Mouse (Mus musculus): Measurements from ENCODE around the gene Olfr275. TPM values are rescaled to one million over a fixed set of nuclear protein-coding genes. Genes with fewer than 3 reads are reported as not detected.
"Not testable (repeated sequence)": the region's sequence is repeated elsewhere in the genome, so short reads cannot be mapped to it uniquely, and the experiment has no call there.

The Olfr275 gene
- total RNA-seq (2021): not detected
- long read RNA-seq, experiment 1: 0 reads
- long read RNA-seq, experiment 2: 0 reads

DNA sequence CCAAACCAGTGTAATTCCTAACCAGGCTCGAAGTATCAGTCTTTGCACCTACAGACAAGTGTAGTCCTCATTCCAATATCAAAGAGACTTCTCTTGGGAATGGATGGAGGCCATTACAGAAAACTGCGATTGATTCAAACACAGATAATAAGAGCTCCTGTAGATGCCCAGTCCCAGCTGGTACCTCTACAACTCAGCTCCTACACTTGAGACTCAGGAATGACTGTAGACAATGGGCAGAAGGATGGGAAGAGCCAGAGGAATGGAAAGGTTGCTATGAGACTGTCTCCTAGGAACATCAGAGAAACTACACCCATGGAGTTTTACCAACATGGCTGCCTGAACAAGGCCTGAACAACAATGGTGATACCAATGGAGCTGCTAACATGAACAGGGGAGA is at the start of gene Olfr275:
Gene Olfr275 (plus strand): TSS at position 301 of the 400 bp plus-strand sequence.
- DNase-seq: no peak

DNA sequence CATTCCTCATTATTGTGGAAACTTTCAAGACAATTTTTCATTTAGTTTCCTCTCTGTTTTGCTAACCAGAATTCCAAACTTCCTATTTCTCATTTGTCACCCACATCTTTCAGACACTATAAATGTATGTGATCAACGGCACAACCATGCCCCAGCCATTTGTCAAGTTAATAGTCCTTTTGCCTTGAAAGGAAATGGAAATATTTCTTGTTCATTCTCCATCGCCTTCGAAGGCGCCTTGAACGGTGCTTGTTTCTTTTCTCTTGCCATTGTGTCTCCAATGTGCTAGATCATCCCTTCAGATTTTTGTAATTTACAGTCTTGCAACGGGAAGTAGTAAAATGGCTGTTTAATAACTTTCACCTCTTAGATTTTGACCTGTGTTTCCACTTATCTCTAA is 48.8 kb upstream of the Olfr275 start:
- no peak for DNase-seq

DNA sequence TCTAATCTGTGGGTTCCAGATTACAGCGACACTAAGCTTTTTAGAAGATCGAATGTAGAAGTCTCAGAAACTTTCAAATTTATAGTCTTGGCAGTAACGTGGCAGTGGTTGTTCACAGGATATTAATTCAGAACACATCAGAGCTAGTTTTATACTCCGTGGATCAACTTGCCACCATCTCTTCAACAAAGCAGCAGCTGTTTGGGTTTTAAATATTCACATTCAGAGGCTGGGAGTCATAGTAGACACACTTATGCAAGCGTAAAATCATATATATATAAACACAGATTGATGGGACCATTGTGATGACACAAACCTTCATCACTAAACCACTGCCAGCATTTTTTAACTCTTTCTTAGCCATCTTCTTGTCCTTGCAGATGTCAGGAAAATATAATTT is 42.2 kb upstream of the Olfr275 start:
- DNase-seq: no peak

DNA sequence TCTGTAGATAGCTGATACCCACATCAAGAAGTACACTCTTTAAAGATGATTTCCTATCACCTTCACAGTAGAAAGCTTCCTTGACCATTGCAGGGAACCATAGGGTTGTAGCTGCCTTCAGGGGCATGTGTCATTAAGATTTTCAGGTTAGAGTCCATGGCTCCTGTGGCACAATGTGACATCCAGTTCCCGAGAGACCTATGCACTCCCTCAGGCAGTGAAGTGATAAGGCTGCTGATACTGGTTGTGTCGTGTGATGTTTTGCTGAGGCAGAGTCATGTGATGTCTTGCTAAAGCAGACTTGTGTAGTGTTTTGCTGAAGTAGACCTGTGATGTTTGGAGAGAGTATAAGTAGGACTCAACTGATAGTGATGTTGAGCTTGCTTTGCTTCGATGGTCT is 14.4 kb upstream of the Olfr275 start:
- no peak for DNase-seq

- no peak for DNase-seq
Measured at GRCm38 (mm10) chr4:52811871-52812270, 2.5 kb upstream of the Olfr275 start.

DNA sequence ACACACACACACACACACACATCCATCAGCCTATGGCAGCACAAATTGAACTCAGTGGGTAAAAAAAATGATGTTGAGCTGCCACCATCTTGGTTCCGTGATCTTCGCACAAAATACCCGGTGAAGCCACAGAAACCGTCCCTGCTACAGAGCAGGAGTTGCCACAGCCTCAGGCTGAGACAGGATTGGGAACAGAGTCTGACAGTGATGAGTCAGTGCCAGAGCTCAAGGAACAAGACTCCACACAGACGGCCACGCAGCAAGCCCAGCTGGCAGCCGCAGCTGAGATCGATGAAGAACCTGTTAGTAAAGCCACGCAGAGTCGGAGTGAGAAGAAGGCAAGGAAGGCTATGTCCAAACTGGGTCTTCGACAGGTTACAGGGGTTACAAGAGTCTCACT is 7.0 kb downstream of the Olfr275 start:
- no peak for DNase-seq

DNA sequence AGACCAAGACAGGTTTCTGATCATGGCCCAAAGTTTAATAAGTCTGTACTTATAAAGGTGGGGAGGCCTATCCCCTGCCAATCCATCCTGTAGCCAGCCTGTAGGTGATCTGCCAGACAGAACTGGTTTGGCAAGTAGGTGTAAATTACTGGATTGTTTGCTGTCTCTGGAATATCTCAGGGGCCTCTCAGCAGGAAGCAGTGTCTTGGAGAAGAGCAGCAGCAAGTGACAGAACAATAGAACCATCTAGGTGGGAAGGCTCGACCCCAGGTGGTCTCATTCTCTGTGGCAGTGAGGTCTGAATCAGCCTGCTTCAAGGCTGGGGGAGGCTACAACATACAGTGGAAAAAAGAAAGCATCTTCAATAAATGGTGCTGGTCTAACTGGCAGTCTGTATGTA is 31.0 kb downstream of the Olfr275 start:
- not testable (repeated sequence) for DNase-seq

GRCm38 (mm10) chr4:52849039-52849635 is 34.7 kb downstream of the Olfr275 start:
- no peak for DNase-seq

DNA sequence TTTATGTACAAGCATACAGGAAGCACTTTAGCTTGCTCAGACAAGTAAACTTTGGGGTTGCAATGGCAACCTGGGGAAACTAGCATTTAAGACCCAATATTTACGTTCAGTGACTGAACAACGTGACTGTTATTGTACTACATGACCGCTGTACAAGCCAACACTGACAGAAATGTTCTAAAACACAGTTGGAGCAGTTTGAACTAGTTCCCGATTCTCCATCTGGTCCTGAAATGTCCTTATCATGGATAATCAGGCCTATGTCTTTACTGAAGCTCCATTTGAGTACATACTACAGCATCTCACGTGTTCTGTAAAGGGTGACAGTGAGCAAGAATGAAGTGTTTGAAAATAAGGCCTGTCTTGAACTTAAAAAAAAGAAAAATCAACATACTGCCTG is 35.3 kb downstream of the Olfr275 start:
- no peak for DNase-seq

GRCm38 (mm10) chr4:52859136-52859535 is 44.7 kb downstream of the Olfr275 start, which contains the start of gene Olfr273:
TSS of gene Olfr273 (minus strand) at chr4:52859236.
- DNase-seq: no peak

- DNase-seq: no peak
Measured at GRCm38 (mm10) chr4:52864156-52864555, 49.8 kb downstream of the Olfr275 start.

Other genes starting within 250 kb of the Olfr275 start
- gene Toporsl, start 218.3 kb upstream of the Olfr275 start, total RNA-seq (2021): not detected
- not detected for gene Olfr273, start 44.6 kb downstream of the Olfr275 start, total RNA-seq (2021)
- not detected for gene Olfr272, start 104.6 kb downstream of the Olfr275 start, total RNA-seq (2021)
- gene Olfr270, start 149.9 kb downstream of the Olfr275 start, total RNA-seq (2021): not detected
- gene Nipsnap3a, start 174.7 kb downstream of the Olfr275 start, total RNA-seq (2021): not detected
- 1 to 10 TPM; 7.6 to 7.7 TPM for gene Nipsnap3b, start 197.3 kb downstream of the Olfr275 start, total RNA-seq (2021)